Mouse (Mus musculus) T-helper 17 cell (primary cell): Measurements from ENCODE around the gene Lin28b.

Experiments
- in situ Hi-C, 2 experiments: fragments of 300-600 bp; cut with MboI, MseI; formaldehyde crosslinking; loops; 1 replicate in 1 of 2; 2 replicates in 1 of 2; pipeline ENCODE4 v1.15.1; 2025; ENCODE audit warnings: high pct_unique_total_duplicates in 2 of 2

The Lin28b gene

GRCm38 (mm10) chr10:45328196-45329000 is 157.8 kb downstream of the Lin28b start:
- in situ Hi-C loops: no loop called here
